Mouse (Mus musculus): ENCODE data around the gene Sumo1.
"Not testable (repeated sequence)": the region's sequence is repeated elsewhere in the genome, so short reads cannot be mapped to it uniquely, and the experiment has no call there.

Sumo1 gene

GRCm38 (mm10) chr1:59642488-59642887 lies 28.1 kb downstream of the Sumo1 start:
- in situ Hi-C loops (cut with MboI; ENCODE audit: unreplicated experiment in 2 of 2): no loop called here

- in situ Hi-C loops (cut with MboI; ENCODE audit: unreplicated experiment in 2 of 2): no loop called here
These were observed 32.3 kb downstream of the Sumo1 start for GRCm38 (mm10) chr1:59638371-59638770.

- in situ Hi-C loops (cut with MboI; ENCODE audit: unreplicated experiment in 2 of 2): no loop called here
These were observed 34.3 kb downstream of the Sumo1 start for GRCm38 (mm10) chr1:59636349-59636748.

DNA sequence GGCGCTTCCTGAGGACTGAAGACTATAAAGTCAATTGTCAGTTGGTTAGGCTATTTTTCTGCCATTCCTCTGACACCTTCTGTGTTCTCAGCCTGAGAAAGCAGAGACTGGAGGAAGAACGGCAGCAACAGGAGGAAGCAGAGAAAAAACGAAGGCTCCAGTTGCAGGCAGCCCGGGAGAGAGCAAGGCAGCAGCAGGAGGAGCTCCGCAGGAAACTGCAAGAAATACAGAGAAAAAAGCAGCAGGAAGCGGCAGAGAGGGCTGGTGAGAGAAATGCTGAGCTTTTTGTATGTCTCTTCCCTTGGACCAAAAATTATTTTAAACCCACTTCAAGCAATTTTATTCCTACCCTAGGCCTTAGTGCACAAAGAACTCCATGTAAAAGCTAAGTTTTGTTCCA lies 37.6 kb downstream of the Sumo1 start:
- in situ Hi-C loops (cut with MboI; ENCODE audit: unreplicated experiment in 2 of 2): no loop called here

DNA sequence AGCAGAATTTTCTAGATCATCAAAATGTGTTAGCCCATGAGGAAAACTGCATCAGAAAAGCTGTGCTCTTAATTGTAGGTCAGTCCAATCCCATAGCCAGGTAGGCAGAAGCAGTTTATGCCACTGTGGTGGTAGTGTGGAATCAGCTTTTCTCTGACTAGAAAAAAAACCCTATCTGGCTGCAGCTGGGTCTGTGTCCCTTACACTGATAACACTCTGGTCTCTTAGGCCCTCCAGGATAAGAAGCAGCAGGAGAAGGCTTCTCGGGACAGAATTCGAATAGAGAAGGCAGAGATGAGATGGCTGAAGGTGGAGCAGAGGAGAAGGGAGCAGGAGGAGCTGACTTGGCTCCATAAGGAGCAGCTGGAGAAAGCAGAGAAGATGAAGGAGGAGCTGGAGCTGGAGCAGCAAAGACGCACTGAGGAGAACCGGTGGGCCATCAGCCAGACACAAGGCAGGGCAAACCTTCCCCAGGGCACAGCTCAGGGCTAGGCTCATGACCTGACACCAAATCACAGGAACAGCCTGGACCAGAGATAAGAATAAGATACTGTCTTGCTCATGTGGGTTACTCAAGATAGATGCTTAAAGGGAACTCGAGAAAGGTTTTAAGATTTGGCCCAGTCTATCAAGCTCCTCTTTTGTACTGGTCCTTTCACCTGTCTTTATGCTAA lies 38.5 kb downstream of the Sumo1 start:
- in situ Hi-C loops (cut with MboI; ENCODE audit: unreplicated experiment in 2 of 2): no loop called here

DNA sequence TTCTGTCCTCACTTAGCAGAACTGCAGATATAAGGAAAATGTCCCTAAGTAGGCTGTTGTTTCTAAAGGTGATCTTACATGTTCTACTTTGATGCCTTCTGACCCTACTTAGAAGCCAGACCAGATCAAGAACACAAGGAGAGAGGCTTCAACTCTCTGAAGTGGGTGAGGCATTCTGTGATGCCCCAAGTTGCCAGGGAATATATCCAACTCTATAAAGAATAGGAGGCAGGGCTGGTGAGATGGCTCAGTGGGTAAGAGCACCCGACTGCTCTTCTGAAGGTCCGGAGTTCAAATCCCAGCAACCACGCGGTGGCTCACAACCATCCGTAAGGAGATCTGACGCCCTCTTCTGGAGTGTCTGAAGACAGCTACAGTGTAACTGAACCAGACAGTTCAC lies 40.3 kb downstream of the Sumo1 start:
- in situ Hi-C loops (cut with MboI; ENCODE audit: unreplicated experiment in 2 of 2): not testable (repeated sequence)

- in situ Hi-C loops (cut with MboI; ENCODE audit: unreplicated experiment in 2 of 2): loop anchor here (10.0 kb wide), 3 partner anchors 624 to 864 kb away; no protein-coding TSS in a partner anchor
These were observed 41.4 kb downstream of the Sumo1 start for GRCm38 (mm10) chr1:59629194-59629593.

- in situ Hi-C loops (cut with MboI; ENCODE audit: unreplicated experiment in 2 of 2): loop anchor here (10.0 kb wide), 3 partner anchors 621 to 861 kb away; no protein-coding TSS in a partner anchor
These were observed 45.2 kb downstream of the Sumo1 start for GRCm38 (mm10) chr1:59625410-59625809.

DNA sequence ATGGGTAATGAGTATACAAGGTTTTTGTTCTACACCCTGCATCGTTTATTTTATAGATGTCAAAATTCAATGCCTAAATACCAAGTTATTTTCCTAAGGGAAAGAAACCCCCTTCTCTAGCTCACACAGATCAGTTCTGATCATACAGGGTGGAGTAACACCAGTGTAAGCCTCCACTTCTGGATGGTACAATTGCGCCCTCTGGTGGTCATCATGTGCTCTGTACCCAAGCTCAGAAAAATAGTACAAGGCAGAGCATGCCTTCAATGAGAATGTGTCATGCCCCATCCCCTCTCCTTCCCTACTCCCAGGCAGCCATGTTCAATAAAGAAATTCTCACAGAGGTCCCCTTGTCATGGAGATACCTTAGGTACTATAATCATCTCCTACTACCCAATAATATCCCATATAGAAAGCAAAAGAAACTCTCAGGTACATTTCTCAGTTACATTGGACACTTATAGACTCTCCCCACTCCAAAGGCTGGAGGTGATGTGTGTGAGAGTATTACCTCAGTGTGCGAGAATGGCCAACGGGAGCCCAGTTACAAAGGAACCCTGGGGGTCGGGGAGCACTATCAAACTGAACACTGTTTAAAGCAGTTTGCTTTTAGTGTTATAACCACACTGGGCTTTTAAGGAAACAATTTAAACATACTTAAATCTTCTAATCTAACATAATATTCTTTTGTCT lies 47.2 kb downstream of the Sumo1 start:
- in situ Hi-C loops (cut with MboI; ENCODE audit: unreplicated experiment in 2 of 2): loop anchor here (5.0 to 10.0 kb wide), 7 partner anchors 306 to 859 kb away; no protein-coding TSS in a partner anchor

DNA sequence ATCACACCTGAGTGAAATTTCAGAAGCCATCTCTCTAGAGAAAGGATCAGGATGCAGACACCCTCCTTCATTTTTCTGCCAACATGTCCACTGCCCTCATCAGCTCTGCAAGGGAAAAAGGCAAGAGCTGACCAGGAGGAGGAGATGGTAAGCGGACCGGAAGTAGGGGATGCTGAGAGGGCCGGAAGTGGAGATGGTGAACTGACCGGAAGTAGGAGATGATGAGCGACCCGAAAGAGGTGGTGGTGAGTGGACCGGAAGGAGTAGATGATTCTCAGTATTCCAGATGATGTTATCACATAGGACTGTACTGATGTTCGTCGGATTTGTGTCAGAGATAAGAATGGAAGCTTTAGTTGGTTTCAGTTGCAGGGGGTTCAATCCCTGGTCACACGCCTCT lies 51.4 kb downstream of the Sumo1 start:
- in situ Hi-C loops (cut with MboI; ENCODE audit: unreplicated experiment in 2 of 2): loop anchor here in 1 of 2 experiments (5.0 kb wide), 1 partner anchor 467 kb away; no protein-coding TSS in a partner anchor

DNA sequence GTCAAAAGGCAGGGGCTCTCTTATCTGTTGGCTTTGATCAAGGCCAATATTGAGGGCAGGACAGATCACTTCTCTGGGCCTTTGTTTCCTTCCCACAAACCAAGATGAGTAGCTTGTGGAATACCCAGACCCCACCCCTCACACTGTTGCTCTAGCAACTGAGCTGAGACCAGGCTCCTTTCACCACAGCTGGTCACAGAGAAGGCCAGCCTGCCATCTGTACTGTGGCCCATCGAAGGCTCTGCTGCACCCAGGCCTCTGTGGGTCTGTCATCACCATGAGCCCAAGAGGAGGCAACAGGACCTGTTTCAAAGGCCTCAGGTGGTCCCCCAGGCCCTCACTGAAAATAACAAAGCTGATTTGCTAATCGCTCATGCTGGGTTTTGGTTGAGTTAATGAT lies 55.6 kb downstream of the Sumo1 start:
- in situ Hi-C loops (cut with MboI; ENCODE audit: unreplicated experiment in 2 of 2): loop anchor here in 1 of 2 experiments (5.0 kb wide), 1 partner anchor 463 kb away; no protein-coding TSS in a partner anchor

DNA sequence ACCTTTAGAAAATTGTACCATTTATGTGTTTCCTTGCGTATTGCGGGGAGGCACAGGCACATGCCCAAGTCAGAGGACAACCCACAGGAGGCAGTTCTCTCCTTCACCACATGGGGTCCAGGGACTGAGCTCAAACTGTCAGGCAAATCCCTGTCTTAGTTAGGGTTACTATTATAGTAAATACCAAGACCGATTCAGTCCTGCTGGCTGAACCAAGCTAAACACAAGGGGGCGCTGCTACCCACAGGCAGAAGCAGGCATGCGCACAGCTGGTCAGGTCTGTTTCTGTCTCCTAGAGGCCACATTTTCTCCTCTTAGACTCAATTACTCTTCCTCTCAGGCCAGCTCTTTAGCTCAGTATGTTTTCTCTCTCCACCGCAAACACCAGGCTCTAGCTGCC lies 56.8 kb downstream of the Sumo1 start:
- in situ Hi-C loops (cut with MboI; ENCODE audit: unreplicated experiment in 2 of 2): no loop called here

GRCm38 (mm10) chr1:59610929-59611328 lies 59.7 kb downstream of the Sumo1 start:
- in situ Hi-C loops (cut with MboI; ENCODE audit: unreplicated experiment in 2 of 2): no loop called here

GRCm38 (mm10) chr1:59609896-59610295 lies 60.7 kb downstream of the Sumo1 start:
- in situ Hi-C loops (cut with MboI; ENCODE audit: unreplicated experiment in 2 of 2): no loop called here

GRCm38 (mm10) chr1:59609458-59609857 lies 61.2 kb downstream of the Sumo1 start:
- in situ Hi-C loops (cut with MboI; ENCODE audit: unreplicated experiment in 2 of 2): no loop called here

DNA sequence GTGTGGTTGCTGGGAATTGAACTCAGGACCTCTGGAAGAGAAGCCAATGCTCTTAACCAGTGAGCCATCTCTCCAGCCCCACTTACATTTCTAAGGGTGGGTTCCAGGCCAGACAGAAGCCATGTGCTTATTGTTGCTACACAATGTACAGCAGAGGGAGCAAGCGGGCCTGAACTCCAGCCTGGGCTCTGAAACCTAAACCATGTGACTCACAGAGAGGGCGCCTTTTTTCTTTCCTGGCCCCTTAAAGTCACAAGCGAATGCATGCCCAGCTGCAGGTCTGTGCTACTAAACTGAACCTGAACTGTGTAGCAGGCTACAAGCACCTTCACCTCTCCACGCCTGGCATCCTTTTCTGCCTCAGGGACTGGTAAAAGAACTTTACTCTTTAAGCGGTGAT lies 61.7 kb downstream of the Sumo1 start:
- in situ Hi-C loops (cut with MboI; ENCODE audit: unreplicated experiment in 2 of 2): no loop called here

- in situ Hi-C loops (cut with MboI; ENCODE audit: unreplicated experiment in 2 of 2): no loop called here
These were observed 62.4 kb downstream of the Sumo1 start for GRCm38 (mm10) chr1:59608125-59608762.

GRCm38 (mm10) chr1:59607071-59607470 lies 63.6 kb downstream of the Sumo1 start:
- in situ Hi-C loops (cut with MboI; ENCODE audit: unreplicated experiment in 2 of 2): no loop called here

GRCm38 (mm10) chr1:59606479-59606878 lies 64.2 kb downstream of the Sumo1 start:
- in situ Hi-C loops (cut with MboI; ENCODE audit: unreplicated experiment in 2 of 2): no loop called here

- in situ Hi-C loops (cut with MboI; ENCODE audit: unreplicated experiment in 2 of 2): no loop called here
These were observed 66.7 kb downstream of the Sumo1 start for GRCm38 (mm10) chr1:59603893-59604292.

DNA sequence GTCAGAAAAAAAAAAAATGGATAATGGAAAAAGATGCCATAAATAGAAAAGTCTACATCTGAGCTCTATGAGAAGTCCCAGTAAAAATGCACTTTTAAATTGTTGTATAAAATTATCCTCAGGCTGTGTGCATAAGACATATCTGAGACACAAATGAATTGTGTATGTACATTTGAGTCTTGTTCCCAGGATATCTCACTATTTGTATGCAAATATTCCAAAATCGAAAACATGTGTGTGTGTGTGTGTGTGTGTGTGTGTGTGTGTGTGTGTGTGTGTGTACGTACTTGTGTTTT lies 67.3 kb downstream of the Sumo1 start:
- in situ Hi-C loops (cut with MboI; ENCODE audit: unreplicated experiment in 2 of 2): no loop called here

Data from v-Abl transformed pro-B cells (cell line).